Mouse (Mus musculus) brain, embryonic 14.5 days (tissue): Measurements from ENCODE around the gene Hectd4.

Experiments
- CTCF ChIP-seq: fragments of 200-500 bp; IDR thresholded peaks from 2 replicates; pipeline ENCODE4 v1.5.1; 2012; ENCODE audit warnings: inconsistent platforms, mild to moderate bottlenecking, moderate library complexity, borderline replicate concordance; ENCODE audit not compliant: insufficient read depth, insufficient read length; ENCODE audit errors: extremely low read depth
- POLR2A ChIP-seq: fragments of 200-500 bp; IDR thresholded peaks from 2 replicates; pipeline ENCODE4 v1.6.1; 2012; ENCODE audit warnings: mild to moderate bottlenecking, inconsistent platforms, borderline replicate concordance; ENCODE audit not compliant: poor library complexity, insufficient read depth, insufficient read length, severe bottlenecking; ENCODE audit errors: extremely low read depth

DNA sequence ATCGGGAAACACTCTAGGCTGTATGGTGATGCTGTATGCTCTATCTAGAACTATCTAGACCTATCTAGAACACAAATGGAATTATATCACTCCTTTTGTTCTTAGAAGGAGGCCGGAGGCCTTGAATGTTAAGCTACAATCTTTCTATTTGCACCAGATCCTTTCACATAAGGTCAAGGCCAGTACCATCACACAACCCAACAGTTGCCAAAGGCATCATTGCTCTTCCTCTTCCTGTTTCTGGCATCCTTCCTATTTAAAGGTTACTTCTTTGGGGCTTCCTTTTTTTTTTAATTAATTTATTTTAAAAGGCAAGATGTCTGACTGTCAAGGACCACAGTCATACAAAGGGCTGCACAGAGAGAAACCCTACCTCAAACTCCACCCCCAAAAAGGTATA is 22.7 kb upstream of the Hectd4 start:
- TF ChIP-seq CTCF (no peak), POLR2A (no peak)
